Comparison of ENCODE assay signal across 7 mouse cellular contexts in genomic region chr14:31252091-31252490, GRCm38 (mm10). TPM values are rescaled to one million over a fixed set of nuclear protein-coding genes. Genes with fewer than 3 reads are reported as not detected.
A peak's percentile ranks its signal among the peaks of the same experiment; 100 is the strongest.
DNase-seq lines count a peak whose midpoint lies in the region; ATAC-seq and TF ChIP-seq lines count a peak whose summit lies in the region.

No protein-coding gene starts in this region.

- no peak for TF ChIP-seq POLR2A in limb, embryonic 14.5 days (IDR thresholded peaks at IDR 0.05; ENCODE audit: borderline replicate concordance, extremely low read depth, insufficient read depth, insufficient read length)

- no peaks in the 10 kb centered on the region for H3K27me3 ChIP-seq in megakaryocyte, embryonic 14.5 days (replicated peaks)
- no peaks in the 10 kb centered on the region for H3K27me3 ChIP-seq in forebrain, embryonic 13.5 days
- no peaks in the 10 kb centered on the region for H3K27me3 ChIP-seq in limb, embryonic 14.5 days (ENCODE audit: control insufficient read depth, insufficient read depth, low read length)
- H3K27me3 ChIP-seq in stomach, embryonic 16.5 days (ENCODE audit: control insufficient read depth, insufficient read depth, low read length) = no peaks in the 10 kb centered on the region

- WGBS in forebrain, embryonic 13.5 days = 87% methylated on average over 5 of the region's 5 CpGs
- 82% methylated on average over 5 of the region's 5 CpGs for WGBS in limb, embryonic 14.5 days
- WGBS in stomach, embryonic 16.5 days = 79% methylated on average over 5 of the region's 5 CpGs

- peak overlapping the region; percentile 98 for H3K4me3 ChIP-seq in megakaryocyte, embryonic 14.5 days (replicated peaks)
- peak overlapping the region; percentile 62 for H3K4me3 ChIP-seq in forebrain, embryonic 13.5 days
- peak overlapping the region; percentile 97 for H3K4me3 ChIP-seq in limb, embryonic 14.5 days (replicated peaks; ENCODE audit: low read length)
- H3K4me3 ChIP-seq in stomach, embryonic 16.5 days (replicated peaks; ENCODE audit: low read length) = peak overlapping the region; percentile 71

- H3K36me3 ChIP-seq in megakaryocyte, embryonic 14.5 days (replicated peaks; ENCODE audit: low read length) = peaks cover 60% of the 10 kb centered on the region
- peaks cover 46% of the 10 kb centered on the region for H3K36me3 ChIP-seq in forebrain, embryonic 13.5 days (ENCODE audit: poor library complexity, severe bottlenecking)
- H3K36me3 ChIP-seq in limb, embryonic 14.5 days (ENCODE audit: control insufficient read depth, insufficient read depth, low read length) = peaks cover 44% of the 10 kb centered on the region
- H3K36me3 ChIP-seq in stomach, embryonic 16.5 days (ENCODE audit: control insufficient read depth, insufficient read depth, low read length) = peaks cover 8% of the 10 kb centered on the region; the same call in 1 of the 2 replicates

- H3K9ac ChIP-seq in forebrain, embryonic 13.5 days = peak overlapping the region; percentile 96
- H3K9ac ChIP-seq in limb, embryonic 14.5 days (ENCODE audit: low read depth, low read length, severe bottlenecking) = peak overlapping the region; percentile 99
- peak overlapping the region; percentile 95 for H3K9ac ChIP-seq in stomach, embryonic 16.5 days (ENCODE audit: low read length)

- DNase-seq in limb, embryonic 14.5 days (ENCODE audit: low spot score) = no peak
- DNase-seq in spleen, postnatal 36 days (ENCODE audit: low spot score in 2 of 2) = no peak
- no peak for DNase-seq in thymus, postnatal 14 days

- peak overlapping the region; percentile 84 for H3K4me2 ChIP-seq in forebrain, embryonic 13.5 days
- H3K4me2 ChIP-seq in limb, embryonic 14.5 days (replicated peaks; ENCODE audit: low read depth, low read length, severe bottlenecking) = peak overlapping the region; percentile 76
- H3K4me2 ChIP-seq in stomach, embryonic 16.5 days (ENCODE audit: low read depth, low read length) = peak overlapping the region; percentile 74

- H3K27ac ChIP-seq in forebrain, embryonic 13.5 days = no peak overlapping the region
- no peak overlapping the region for H3K27ac ChIP-seq in limb, embryonic 14.5 days (replicated peaks; ENCODE audit: low read depth, low read length)
- H3K27ac ChIP-seq in stomach, embryonic 16.5 days (ENCODE audit: low read length) = no peak overlapping the region

- no peak for ATAC-seq in megakaryocyte, adult 5-6 weeks (ENCODE audit: poor library complexity, severe bottlenecking)
- no peak for ATAC-seq in forebrain, embryonic 13.5 days
- ATAC-seq in limb, embryonic 14.5 days (ENCODE audit: low FRiP score, low read depth) = no peak
- no peak for ATAC-seq in stomach, embryonic 16.5 days (ENCODE audit: insufficient read depth, low FRiP score)

- H3K9me3 ChIP-seq in megakaryocyte, embryonic 14.5 days = no peaks in the 10 kb centered on the region
- H3K9me3 ChIP-seq in forebrain, embryonic 13.5 days (replicated peaks) = no peaks in the 10 kb centered on the region
- H3K9me3 ChIP-seq in limb, embryonic 14.5 days (ENCODE audit: control insufficient read depth, low read length) = no peaks in the 10 kb centered on the region
- no peaks in the 10 kb centered on the region for H3K9me3 ChIP-seq in stomach, embryonic 16.5 days (replicated peaks; ENCODE audit: control insufficient read depth, low read length)

- peaks cover 39% of the 10 kb centered on the region for H3K4me1 ChIP-seq in megakaryocyte, embryonic 14.5 days
- peaks cover 19% of the 10 kb centered on the region for H3K4me1 ChIP-seq in forebrain, embryonic 13.5 days
- peaks cover 5% of the 10 kb centered on the region for H3K4me1 ChIP-seq in limb, embryonic 14.5 days (ENCODE audit: control insufficient read depth, insufficient read depth, low read length)
- peaks cover 13% of the 10 kb centered on the region; the same call in 1 of the 2 replicates for H3K4me1 ChIP-seq in stomach, embryonic 16.5 days (ENCODE audit: control insufficient read depth, insufficient read depth, low read length)

RNA-seq across cellular contexts. Expression of gene Bap1, which starts 0.8 kb away (rescaled TPM):
- polyA plus RNA-seq in megakaryocyte, embryonic 14.5 days (2012; ENCODE audit: insufficient read depth, low replicate concordance) = 52.1 and 63.2 TPM in 2 replicates
- 14.0 and 15.6 TPM in 2 replicates for total RNA-seq in megakaryocyte, adult 5-6 weeks (2015)
- total RNA-seq in megakaryocyte, adult 5-6 weeks (2017) = 30.4 and 31.8 TPM in 2 replicates
- 128 and 139 TPM in 2 replicates for polyA plus RNA-seq in forebrain, embryonic 13.5 days (2015; fragmentation: Nextera tagmentation; extraction: Ambion mirVana)
- polyA plus RNA-seq in limb, embryonic 14.5 days (2012; rRNA removed) = 90.1 and 108 TPM in 2 replicates
- polyA plus RNA-seq in limb, embryonic 14.5 days (2014; fragmentation: Nextera tagmentation; extraction: Ambion mirVana) = 71.7 and 76.4 TPM in 2 replicates
- polyA plus RNA-seq in stomach, embryonic 16.5 days (2015; fragmentation: Nextera tagmentation; extraction: Ambion mirVana) = 64.1 and 69.0 TPM in 2 replicates

RNA-seq across cellular contexts. Expression of gene Phf7, which starts 1.0 kb away (rescaled TPM):
- 0.93 and 1.7 TPM in 2 replicates for polyA plus RNA-seq in megakaryocyte, embryonic 14.5 days (2012; ENCODE audit: insufficient read depth, low replicate concordance)
- 12.5 and 14.3 TPM in 2 replicates for total RNA-seq in megakaryocyte, adult 5-6 weeks (2015)
- total RNA-seq in megakaryocyte, adult 5-6 weeks (2017) = 9.8 and 13.4 TPM in 2 replicates
- 13.2 and 14.7 TPM in 2 replicates for polyA plus RNA-seq in forebrain, embryonic 13.5 days (2015; fragmentation: Nextera tagmentation; extraction: Ambion mirVana)
- 9.5 and 10.5 TPM in 2 replicates for polyA plus RNA-seq in limb, embryonic 14.5 days (2012; rRNA removed)
- 11.8 and 12.3 TPM in 2 replicates for polyA plus RNA-seq in limb, embryonic 14.5 days (2014; fragmentation: Nextera tagmentation; extraction: Ambion mirVana)
- 9.5 and 12.7 TPM in 2 replicates for polyA plus RNA-seq in stomach, embryonic 16.5 days (2015; fragmentation: Nextera tagmentation; extraction: Ambion mirVana)

RNA-seq across cellular contexts. Expression of gene Sema3g, which starts 34.4 kb away (rescaled TPM):
- polyA plus RNA-seq in megakaryocyte, embryonic 14.5 days (2012; ENCODE audit: insufficient read depth, low replicate concordance) = not detected in 2 replicates
- total RNA-seq in megakaryocyte, adult 5-6 weeks (2015) = not detected in 2 replicates
- not detected in 2 replicates for total RNA-seq in megakaryocyte, adult 5-6 weeks (2017)
- 0.57 and 0.58 TPM in 2 replicates for polyA plus RNA-seq in forebrain, embryonic 13.5 days (2015; fragmentation: Nextera tagmentation; extraction: Ambion mirVana)
- polyA plus RNA-seq in limb, embryonic 14.5 days (2012; rRNA removed) = 3.7 and 4.0 TPM in 2 replicates
- polyA plus RNA-seq in limb, embryonic 14.5 days (2014; fragmentation: Nextera tagmentation; extraction: Ambion mirVana) = 0.25 and 0.29 TPM in 2 replicates
- polyA plus RNA-seq in stomach, embryonic 16.5 days (2015; fragmentation: Nextera tagmentation; extraction: Ambion mirVana) = 0.67 and 0.90 TPM in 2 replicates

RNA-seq across cellular contexts. Expression of gene Nisch, which starts 35.3 kb away (rescaled TPM):
- 148 and 152 TPM in 2 replicates for polyA plus RNA-seq in megakaryocyte, embryonic 14.5 days (2012; ENCODE audit: insufficient read depth, low replicate concordance)
- total RNA-seq in megakaryocyte, adult 5-6 weeks (2015) = 74.8 and 95.0 TPM in 2 replicates
- 65.6 and 79.0 TPM in 2 replicates for total RNA-seq in megakaryocyte, adult 5-6 weeks (2017)
- polyA plus RNA-seq in forebrain, embryonic 13.5 days (2015; fragmentation: Nextera tagmentation; extraction: Ambion mirVana) = 298 and 341 TPM in 2 replicates
- polyA plus RNA-seq in limb, embryonic 14.5 days (2012; rRNA removed) = 514 and 640 TPM in 2 replicates
- polyA plus RNA-seq in limb, embryonic 14.5 days (2014; fragmentation: Nextera tagmentation; extraction: Ambion mirVana) = 339 and 378 TPM in 2 replicates
- 289 and 291 TPM in 2 replicates for polyA plus RNA-seq in stomach, embryonic 16.5 days (2015; fragmentation: Nextera tagmentation; extraction: Ambion mirVana)

RNA-seq across cellular contexts. Expression of gene Tnnc1, which starts 44.0 kb away (rescaled TPM):
- 0.23 TPM in 1 of 2 replicates, not detected in the other for polyA plus RNA-seq in megakaryocyte, embryonic 14.5 days (2012; ENCODE audit: insufficient read depth, low replicate concordance)
- total RNA-seq in megakaryocyte, adult 5-6 weeks (2015) = 0.71 TPM in 1 of 2 replicates, not detected in the other
- total RNA-seq in megakaryocyte, adult 5-6 weeks (2017) = not detected in 2 replicates
- 0.84 and 2.2 TPM in 2 replicates for polyA plus RNA-seq in forebrain, embryonic 13.5 days (2015; fragmentation: Nextera tagmentation; extraction: Ambion mirVana)
- 301 and 458 TPM in 2 replicates for polyA plus RNA-seq in limb, embryonic 14.5 days (2012; rRNA removed)
- polyA plus RNA-seq in limb, embryonic 14.5 days (2014; fragmentation: Nextera tagmentation; extraction: Ambion mirVana) = 374 and 483 TPM in 2 replicates
- 6.3 and 46.9 TPM in 2 replicates for polyA plus RNA-seq in stomach, embryonic 16.5 days (2015; fragmentation: Nextera tagmentation; extraction: Ambion mirVana)
